Mouse (Mus musculus) intestine, embryonic 15.5 days (tissue): ENCODE results near the gene Clybl. TPM values are rescaled to one million over a fixed set of nuclear protein-coding genes. Genes with fewer than 3 reads are reported as not detected.
A peak's percentile ranks its signal among the peaks of the same experiment; 100 is the strongest.

Experiments used
- ATAC-seq: fragments of 200-750 bp; cut with Nextera tagmentation; 2 replicates; pipeline ENCODE4 v1.8.0; 2017; ENCODE audit warnings: moderate TSS enrichment, moderate library complexity
- H3K27ac ChIP-seq: fragments of 300-500 bp; sonication (generic); 2 replicates; pipeline ENCODE4 v1.5.1; 2015; ENCODE audit warnings: mild to moderate bottlenecking, inconsistent platforms
- H3K27me3 ChIP-seq: fragments of 300-500 bp; sonication (generic); replicated peaks from 2 replicates; pipeline ENCODE4 v1.6.1; 2015; ENCODE audit warnings: inconsistent platforms
- H3K36me3 ChIP-seq: fragments of 300-500 bp; sonication (generic); 2 replicates; pipeline ENCODE4 v1.6.1; 2015; ENCODE audit warnings: inconsistent platforms
- H3K4me1 ChIP-seq: fragments of 300-500 bp; sonication (generic); replicated peaks from 2 replicates; pipeline ENCODE4 v1.6.1; 2015; ENCODE audit warnings: inconsistent platforms
- H3K4me2 ChIP-seq: fragments of 300-500 bp; sonication (generic); replicated peaks from 2 replicates; pipeline ENCODE4 v1.6.1; 2015; ENCODE audit warnings: mild to moderate bottlenecking, inconsistent platforms
- H3K4me3 ChIP-seq: fragments of 300-500 bp; sonication (generic); replicated peaks from 2 replicates; pipeline ENCODE4 v1.5.1; 2015; ENCODE audit warnings: inconsistent platforms
- H3K9ac ChIP-seq: fragments of 300-500 bp; sonication (generic); 2 replicates; pipeline ENCODE4 v1.6.1; 2015; ENCODE audit warnings: inconsistent platforms
- H3K9me3 ChIP-seq: fragments of 300-500 bp; sonication (generic); 2 replicates; pipeline ENCODE4 v1.6.1; 2016; ENCODE audit warnings: inconsistent platforms
- WGBS: fragments of 180-500 bp; shearing (Covaris S2); methylation state at CpG from one replicate; pipeline ENCODE4 v1.1.7; 2015; 5-methylcytosine and 5-hydroxymethylcytosine counted together
- polyA plus RNA-seq: library from polyadenylated mRNA; unstranded; fragments of >200 nt; fragmentation: Nextera tagmentation; extraction: Ambion mirVana; gene quantifications from 2 replicates; pipeline ENCODE4 v1.2.1, GENCODE M21; 2015

Gene Clybl
- polyA plus RNA-seq, 1 experiment from 2014 or later, result 33.7 TPM

GRCm38 (mm10) chr14:122176263-122176798 is 5.2 kb upstream of the Clybl start:
- no peak overlapping the region for H3K4me2 ChIP-seq
- no peak for ATAC-seq
- H3K4me1 ChIP-seq, result peaks cover 2% of the 10 kb centered on the region; the same call in 1 of the 2 replicates
- H3K9ac ChIP-seq, result no peak overlapping the region
- H3K27me3 ChIP-seq, result no peaks in the 10 kb centered on the region
- H3K4me3 ChIP-seq, result no peak overlapping the region
- 74% methylated on average over 14 of the region's 14 CpGs for WGBS
- no peak overlapping the region for H3K27ac ChIP-seq
- H3K9me3 ChIP-seq, result no peaks in the 10 kb centered on the region
- H3K36me3 ChIP-seq, result no peaks in the 10 kb centered on the region

DNA sequence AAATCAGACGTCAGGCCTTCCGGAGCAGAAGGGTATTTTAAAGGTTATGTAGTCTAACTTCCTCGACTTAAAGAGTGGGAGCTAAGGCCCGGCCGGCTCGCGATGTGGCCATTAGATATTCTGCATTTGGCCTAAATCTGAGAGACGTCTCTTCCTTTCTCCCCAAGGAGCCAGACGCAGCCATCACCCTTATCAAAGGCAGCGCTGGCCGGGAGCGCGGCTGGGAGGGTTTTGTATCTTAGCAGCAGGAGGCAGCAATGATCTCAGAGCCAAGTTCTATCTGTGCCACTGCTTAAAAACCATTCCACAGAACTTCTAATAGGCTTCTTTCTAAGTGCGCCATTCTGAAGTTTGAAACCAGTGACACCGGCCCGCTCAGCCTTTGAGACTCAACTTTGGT is 2.2 kb upstream of the Clybl start:
- Histone ChIP-seq H3K36me3 (no peaks in the 10 kb centered on the region), H3K9me3 (no peaks in the 10 kb centered on the region), H3K27me3 (no peaks in the 10 kb centered on the region), H3K4me2 (no peak overlapping the region), H3K9ac (no peak overlapping the region), H3K27ac (no peak overlapping the region), H3K4me3 (no peak overlapping the region), H3K4me1 (no peaks in the 10 kb centered on the region)
- ATAC-seq, result no peak
- WGBS, result 78% methylated on average over 16 of the region's 16 CpGs

DNA sequence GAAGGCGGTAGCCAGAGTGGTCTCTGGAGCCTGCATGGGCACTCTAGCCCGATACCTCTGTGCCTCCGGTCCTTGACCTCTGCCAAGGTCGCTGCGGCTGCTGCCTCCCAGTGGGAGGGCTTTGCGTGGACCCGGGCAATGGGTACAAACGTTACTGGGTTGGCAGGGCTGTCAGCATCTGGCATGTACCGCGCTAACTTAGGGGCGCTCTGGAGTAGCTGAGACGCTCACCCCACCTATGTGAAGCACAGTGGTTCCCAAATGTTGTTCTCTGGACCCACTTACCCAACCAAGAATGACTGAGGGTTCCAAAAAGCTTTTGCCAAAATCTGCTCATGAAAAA is 282 bp downstream of the Clybl start:
- peak; percentile 80 for ATAC-seq
- Histone ChIP-seq H3K9ac (peak overlapping the region; percentile 81), H3K4me3 (peak overlapping the region; percentile 67), H3K4me2 (peak overlapping the region; percentile 81), H3K27me3 (no peaks in the 10 kb centered on the region), H3K4me1 (no peaks in the 10 kb centered on the region), H3K27ac (peak overlapping the region; percentile 24; the same call in 1 of the 2 replicates), H3K36me3 (no peaks in the 10 kb centered on the region), H3K9me3 (no peaks in the 10 kb centered on the region)
- WGBS, result 1% methylated on average over 12 of the region's 12 CpGs

GRCm38 (mm10) chr14:122182220-122182619 is 716 bp downstream of the Clybl start:
- Histone ChIP-seq H3K9ac (no peak overlapping the region), H3K4me1 (no peaks in the 10 kb centered on the region), H3K27me3 (no peaks in the 10 kb centered on the region), H3K4me3 (peak overlapping the region; percentile 67), H3K27ac (no peak overlapping the region), H3K4me2 (peak overlapping the region; percentile 81), H3K36me3 (no peaks in the 10 kb centered on the region), H3K9me3 (no peaks in the 10 kb centered on the region)
- no peak for ATAC-seq
- WGBS, result 63% methylated on average over 6 of the region's 6 CpGs

DNA sequence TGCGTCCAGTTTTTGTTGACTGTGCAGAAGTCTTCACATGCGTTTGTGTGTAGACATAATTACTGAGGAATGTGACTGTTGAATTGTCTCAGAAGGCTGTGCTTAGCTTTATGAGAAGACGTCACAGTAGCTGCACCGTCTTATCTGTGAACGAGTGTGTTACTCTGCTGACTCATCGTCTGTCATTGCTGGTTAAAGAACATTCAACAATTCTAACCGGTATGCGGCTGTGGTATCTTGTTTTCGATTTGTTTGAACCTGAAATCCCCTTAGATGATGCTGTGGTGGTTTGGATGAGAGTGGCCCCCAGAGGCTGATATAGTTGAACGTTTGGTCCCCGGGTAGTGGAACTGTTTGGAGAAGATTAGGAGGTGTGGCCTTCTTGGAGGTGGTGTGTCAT is 2.5 kb downstream of the Clybl start:
- no peaks in the 10 kb centered on the region for H3K4me1 ChIP-seq
- no peak overlapping the region for H3K9ac ChIP-seq
- no peak for ATAC-seq
- H3K4me3 ChIP-seq, result no peak overlapping the region
- WGBS, result 67% methylated on average over 11 of the region's 11 CpGs
- no peaks in the 10 kb centered on the region for H3K9me3 ChIP-seq
- no peak overlapping the region for H3K4me2 ChIP-seq
- no peaks in the 10 kb centered on the region for H3K27me3 ChIP-seq
- no peaks in the 10 kb centered on the region for H3K36me3 ChIP-seq
- H3K27ac ChIP-seq, result no peak overlapping the region

- Histone ChIP-seq H3K36me3 (no peaks in the 10 kb centered on the region), H3K27ac (no peak overlapping the region), H3K4me2 (no peak overlapping the region), H3K9me3 (no peaks in the 10 kb centered on the region), H3K4me3 (no peak overlapping the region), H3K27me3 (no peaks in the 10 kb centered on the region), H3K9ac (no peak overlapping the region), H3K4me1 (no peaks in the 10 kb centered on the region)
- 89% methylated on average over 5 of the region's 5 CpGs for WGBS
- ATAC-seq, result no peak
Observed at GRCm38 (mm10) chr14:122188250-122188649, 6.7 kb downstream of the Clybl start.

DNA sequence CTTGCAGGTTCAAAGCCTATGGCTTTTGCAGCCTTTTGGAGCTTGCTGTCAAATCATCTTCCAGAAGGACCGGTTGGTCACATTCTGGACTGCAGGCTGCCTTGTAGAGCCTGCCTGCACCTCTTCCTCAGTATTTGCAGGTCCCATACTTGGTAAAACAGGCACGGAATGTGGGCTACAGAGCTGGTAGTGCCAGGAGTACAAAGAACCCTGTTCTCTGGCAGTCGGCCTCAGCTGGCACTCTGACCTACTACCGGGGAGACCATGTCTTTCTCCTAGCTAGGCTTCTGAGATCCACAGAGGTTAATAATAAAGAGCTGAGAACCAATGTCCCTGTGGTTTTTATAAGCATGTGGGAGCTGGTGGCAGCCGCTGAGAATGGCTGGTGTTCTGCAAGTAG is 8.4 kb downstream of the Clybl start:
- no peaks in the 10 kb centered on the region for H3K36me3 ChIP-seq
- no peak overlapping the region for H3K9ac ChIP-seq
- no peak overlapping the region for H3K4me2 ChIP-seq
- H3K27me3 ChIP-seq, result no peaks in the 10 kb centered on the region
- no peak for ATAC-seq
- no peaks in the 10 kb centered on the region for H3K9me3 ChIP-seq
- no peaks in the 10 kb centered on the region for H3K4me1 ChIP-seq
- 78% methylated on average over 5 of the region's 5 CpGs for WGBS
- no peak overlapping the region for H3K27ac ChIP-seq
- no peak overlapping the region for H3K4me3 ChIP-seq

GRCm38 (mm10) chr14:122190527-122190926 is 9.0 kb downstream of the Clybl start:
- 25% methylated on average over 2 of the region's 2 CpGs for WGBS
- H3K9ac ChIP-seq, result no peak overlapping the region
- no peak overlapping the region for H3K4me2 ChIP-seq
- H3K36me3 ChIP-seq, result no peaks in the 10 kb centered on the region
- H3K27ac ChIP-seq, result no peak overlapping the region
- no peak overlapping the region for H3K4me3 ChIP-seq
- H3K4me1 ChIP-seq, result no peaks in the 10 kb centered on the region
- no peak for ATAC-seq
- no peaks in the 10 kb centered on the region for H3K27me3 ChIP-seq
- H3K9me3 ChIP-seq, result no peaks in the 10 kb centered on the region

- WGBS, result 15% methylated on average over 7 of the region's 7 CpGs
- no peaks in the 10 kb centered on the region for H3K4me1 ChIP-seq
- H3K9me3 ChIP-seq, result no peaks in the 10 kb centered on the region
- H3K36me3 ChIP-seq, result no peaks in the 10 kb centered on the region
- no peak overlapping the region for H3K9ac ChIP-seq
- H3K27me3 ChIP-seq, result no peaks in the 10 kb centered on the region
- H3K4me3 ChIP-seq, result no peak overlapping the region
- no peak overlapping the region for H3K4me2 ChIP-seq
- H3K27ac ChIP-seq, result no peak overlapping the region
- peak; percentile 42; the same call in 1 of the 2 replicates for ATAC-seq
Observed at GRCm38 (mm10) chr14:122190941-122191510, 9.5 kb downstream of the Clybl start.

GRCm38 (mm10) chr14:122194630-122195029 is 13.1 kb downstream of the Clybl start:
- H3K27ac ChIP-seq, result no peak overlapping the region
- 96% methylated on average over 8 of the region's 8 CpGs for WGBS

GRCm38 (mm10) chr14:122196851-122197250 is 15.3 kb downstream of the Clybl start:
- ATAC-seq, result no peak
- H3K4me2 ChIP-seq, result no peak overlapping the region
- no peaks in the 10 kb centered on the region for H3K4me1 ChIP-seq
- H3K27me3 ChIP-seq, result no peaks in the 10 kb centered on the region
- no peak overlapping the region for H3K27ac ChIP-seq
- no peaks in the 10 kb centered on the region for H3K9me3 ChIP-seq
- H3K4me3 ChIP-seq, result no peak overlapping the region
- WGBS, result 83% methylated on average over 6 of the region's 6 CpGs
- H3K9ac ChIP-seq, result no peak overlapping the region
- no peaks in the 10 kb centered on the region for H3K36me3 ChIP-seq

More at GRCm38 (mm10) chr14:122194630-122195029, 13.1 kb downstream of the Clybl start:
- H3K4me3 ChIP-seq, result no peak overlapping the region
- no peak overlapping the region for H3K9ac ChIP-seq
- H3K27me3 ChIP-seq, result no peaks in the 10 kb centered on the region
- H3K4me1 ChIP-seq, result no peaks in the 10 kb centered on the region
- no peaks in the 10 kb centered on the region for H3K36me3 ChIP-seq
- no peaks in the 10 kb centered on the region for H3K9me3 ChIP-seq
- no peak overlapping the region for H3K4me2 ChIP-seq
- 0 out of 2 replicates have a peak, but pooled peaks have one; percentile 15 for ATAC-seq

GRCm38 (mm10) chr14:122200247-122200885 is 18.9 kb downstream of the Clybl start:
- Histone ChIP-seq H3K36me3 (no peaks in the 10 kb centered on the region), H3K4me2 (no peak overlapping the region), H3K9ac (no peak overlapping the region), H3K27ac (no peak overlapping the region), H3K27me3 (no peaks in the 10 kb centered on the region), H3K4me1 (no peaks in the 10 kb centered on the region), H3K4me3 (no peak overlapping the region), H3K9me3 (no peaks in the 10 kb centered on the region)
- 83% methylated on average over 14 of the region's 14 CpGs for WGBS
- ATAC-seq, result no peak

DNA sequence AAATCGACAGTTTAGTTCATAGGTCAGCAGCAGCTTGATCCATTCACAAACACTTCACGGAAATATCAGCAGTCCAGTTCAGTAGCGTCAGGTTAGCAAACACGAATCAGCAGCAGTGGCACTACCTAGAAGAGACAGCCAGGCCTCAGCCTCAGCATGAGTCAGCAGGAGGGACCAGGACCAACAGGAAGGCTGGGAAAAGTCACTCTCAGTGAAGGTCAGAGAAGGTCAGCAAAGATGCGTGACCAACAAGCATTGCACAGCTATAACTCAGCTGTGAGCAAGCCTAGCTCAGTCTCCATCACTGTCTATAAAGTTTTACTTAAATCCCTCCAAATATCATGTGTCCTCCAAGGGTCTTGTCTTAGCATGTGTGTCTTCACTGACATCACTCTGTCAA is 27.7 kb downstream of the Clybl start:
- Histone ChIP-seq H3K27ac (no peak overlapping the region), H3K36me3 (no peaks in the 10 kb centered on the region), H3K9me3 (no peaks in the 10 kb centered on the region), H3K9ac (no peak overlapping the region), H3K4me2 (no peak overlapping the region), H3K4me3 (no peak overlapping the region), H3K27me3 (no peaks in the 10 kb centered on the region), H3K4me1 (no peaks in the 10 kb centered on the region)
- WGBS, result 53% methylated on average over 5 of the region's 5 CpGs
- no peak for ATAC-seq
